Mouse (Mus musculus) heart, postnatal 0 days (tissue): ENCODE measurements at regions not wholly inside any gene's neighbourhood (a gene's known extent, or its start where the extent isn't known, plus 50 kb on each side); places are given as distances from the start of the nearest gene placed in this dataset.

Experiments used
- CTCF ChIP-seq: IDR thresholded peaks from 2 replicates; pipeline ENCODE4 v1.5.1; 2016; ENCODE audit warnings: antibody characterized with exemption, control low read depth, low read depth
- EP300 ChIP-seq: IDR thresholded peaks from 2 replicates; pipeline ENCODE4 v1.6.1; 2016; ENCODE audit warnings: antibody characterized with exemption, low read depth

- TF ChIP-seq CTCF (no peak), EP300 (no peak)
These were observed 661.8 kb upstream of the Pou3f3 start for GRCm38 (mm10) chr1:42033786-42034185.
